Mouse (Mus musculus): ENCODE data around the gene Taf4.

- no peak for TF ChIP-seq POLR2A (IDR thresholded peaks at IDR 0.05; ENCODE audit: borderline replicate concordance, control insufficient read depth, low read depth, low read length)
- no peak for TF ChIP-seq CTCF (IDR thresholded peaks at IDR 0.05; ENCODE audit: control insufficient read depth, insufficient read depth, low read length)
Observed at GRCm38 (mm10) chr2:179975851-179976250, 595 bp downstream of the Taf4 start.

All from bone marrow, adult 2 months (tissue).